Mouse (Mus musculus) heart, adult 8-10 months (tissue): ENCODE results near the gene Cdca7l. TPM values are rescaled to one million over a fixed set of nuclear protein-coding genes. Genes with fewer than 3 reads are reported as not detected.

Experiments
- DNase-seq: peaks from one replicate; pipeline ENCODE4 v3.0.0; 2022; ENCODE audit warnings: low spot score
- total RNA-seq, 4 experiments: library from RNA; stranded (reverse); gene quantifications; 2 replicates each; pipeline ENCODE4 v1.2.4; 2022

Gene Cdca7l
- total RNA-seq, 4 experiments from 2014 or later: 0.25 to 0.43 (median 0.35) TPM; not detected in 1

GRCm38 (mm10) chr12:117809327-117810017 is 5.4 kb downstream of the Cdca7l start:
- DNase-seq: no peak

- DNase-seq: no peak
Measured at GRCm38 (mm10) chr12:117810074-117810473, 6.0 kb downstream of the Cdca7l start.

GRCm38 (mm10) chr12:117820138-117820858 is 16.2 kb downstream of the Cdca7l start:
- peak; percentile 26 for DNase-seq

- DNase-seq: no peak
Measured at GRCm38 (mm10) chr12:117820859-117821221, 16.8 kb downstream of the Cdca7l start.

GRCm38 (mm10) chr12:117821394-117821793 is 17.3 kb downstream of the Cdca7l start:
- DNase-seq: no peak

- DNase-seq: no peak
Measured at GRCm38 (mm10) chr12:117828350-117828749, 24.3 kb downstream of the Cdca7l start.

GRCm38 (mm10) chr12:117831351-117831961 is 27.4 kb downstream of the Cdca7l start:
- DNase-seq: no peak

- no peak for DNase-seq
Measured at GRCm38 (mm10) chr12:117832190-117832589, 28.1 kb downstream of the Cdca7l start.

GRCm38 (mm10) chr12:117834652-117835051 is 30.6 kb downstream of the Cdca7l start:
- DNase-seq: no peak

GRCm38 (mm10) chr12:117835371-117835770 is 31.3 kb downstream of the Cdca7l start:
- no peak for DNase-seq

GRCm38 (mm10) chr12:117837376-117837775 is 33.3 kb downstream of the Cdca7l start:
- DNase-seq: no peak

GRCm38 (mm10) chr12:117840705-117841104 is 36.6 kb downstream of the Cdca7l start:
- no peak for DNase-seq

- no peak for DNase-seq
Measured at GRCm38 (mm10) chr12:117842676-117843075, 38.6 kb downstream of the Cdca7l start.

GRCm38 (mm10) chr12:117843302-117844074 is 39.4 kb downstream of the Cdca7l start:
- DNase-seq: no peak

- DNase-seq: no peak
Measured at GRCm38 (mm10) chr12:117844075-117844408, 40.0 kb downstream of the Cdca7l start.

- DNase-seq: no peak
Measured at GRCm38 (mm10) chr12:117844917-117845316, 40.8 kb downstream of the Cdca7l start.

GRCm38 (mm10) chr12:117848621-117849020 is 44.5 kb downstream of the Cdca7l start:
- no peak for DNase-seq

- no peak for DNase-seq
Measured at GRCm38 (mm10) chr12:117850472-117850871, 46.4 kb downstream of the Cdca7l start.

GRCm38 (mm10) chr12:117853316-117853715 is 49.2 kb downstream of the Cdca7l start:
- DNase-seq: peak; percentile 24

- DNase-seq: no peak
Measured at GRCm38 (mm10) chr12:117857023-117857422, 52.9 kb downstream of the Cdca7l start.

- no peak for DNase-seq
Measured at GRCm38 (mm10) chr12:117857884-117858283, 53.8 kb downstream of the Cdca7l start.

GRCm38 (mm10) chr12:117860840-117861239 is 56.8 kb downstream of the Cdca7l start:
- DNase-seq: no peak
